Mouse (Mus musculus) midbrain, embryonic 14.5 days (tissue): ENCODE measurements around the gene Sept9. TPM values are rescaled to one million over a fixed set of nuclear protein-coding genes. Genes with fewer than 3 reads are reported as not detected.
A peak's percentile ranks its signal among the peaks of the same experiment; 100 is the strongest.

Experiments
- ATAC-seq: fragments of 200-750 bp; cut with Nextera tagmentation; 2 replicates; pipeline ENCODE4 v1.8.0; 2017; ENCODE audit warnings: moderate number of reproducible peaks, moderate library complexity; ENCODE audit not compliant: low FRiP score, low TSS enrichment
- DNase-seq: peaks from one replicate; pipeline ENCODE4 v3.0.0-alpha.2; 2015
- H3K27ac ChIP-seq: fragments of 300-500 bp; sonication (generic); replicated peaks from 2 replicates; pipeline ENCODE4 v1.5.1; 2014; ENCODE audit warnings: mild to moderate bottlenecking, low read depth, low read length, moderate library complexity
- H3K27me3 ChIP-seq: fragments of 300-500 bp; sonication (generic); 2 replicates; pipeline ENCODE4 v1.6.1; 2014; ENCODE audit warnings: low read length, control low read depth, mixed read lengths; ENCODE audit not compliant: control insufficient read depth, insufficient read depth
- H3K36me3 ChIP-seq: fragments of 300-500 bp; sonication (generic); 2 replicates; pipeline ENCODE4 v1.6.1; 2014; ENCODE audit warnings: low read length, control low read depth; ENCODE audit not compliant: control insufficient read depth, insufficient read depth
- H3K4me1 ChIP-seq: fragments of 300-500 bp; sonication (generic); 2 replicates; pipeline ENCODE4 v1.6.1; 2014; ENCODE audit warnings: mild to moderate bottlenecking, antibody characterized with exemption, low read length, control low read depth; ENCODE audit not compliant: control insufficient read depth, insufficient read depth
- H3K4me2 ChIP-seq: fragments of 300-500 bp; sonication (generic); 2 replicates; pipeline ENCODE4 v1.6.1; 2014; ENCODE audit warnings: mild to moderate bottlenecking, low read length, moderate library complexity
- H3K4me3 ChIP-seq: fragments of 300-500 bp; sonication (generic); replicated peaks from 2 replicates; pipeline ENCODE4 v1.5.1; 2014; ENCODE audit warnings: low read depth, low read length
- H3K9ac ChIP-seq: fragments of 300-500 bp; sonication (generic); replicated peaks from 2 replicates; pipeline ENCODE4 v1.6.1; 2014; ENCODE audit warnings: mild to moderate bottlenecking, low read length, moderate library complexity
- H3K9me3 ChIP-seq: fragments of 300-500 bp; sonication (generic); 2 replicates; pipeline ENCODE4 v1.6.1; 2016; ENCODE audit warnings: low read length, control low read depth, mixed read lengths; ENCODE audit not compliant: control insufficient read depth
- WGBS: fragments of 180-500 bp; shearing (Covaris S2); extraction: QIAGEN DNeasy Blood & Tissue Kit; methylation state at CpG from one replicate; pipeline ENCODE4 v1.1.7; 2014; 5-methylcytosine and 5-hydroxymethylcytosine counted together
- polyA plus RNA-seq: library from polyadenylated mRNA; unstranded; fragments of >200 nt; fragmentation: Nextera tagmentation; extraction: Ambion mirVana; gene quantifications from 2 replicates; pipeline ENCODE4 v1.2.1, GENCODE M21; 2014

Sept9 gene
- polyA plus RNA-seq, 1 experiment from 2014 or later, result 97.4 TPM

GRCm38 (mm10) chr11:117220777-117221176 is 21.3 kb downstream of the Sept9 start:
- Histone ChIP-seq H3K27ac (no peak overlapping the region), H3K4me2 (no peak overlapping the region), H3K4me1 (no peaks in the 10 kb centered on the region), H3K9ac (no peak overlapping the region), H3K27me3 (no peaks in the 10 kb centered on the region), H3K36me3 (no peaks in the 10 kb centered on the region), H3K4me3 (no peak overlapping the region), H3K9me3 (no peaks in the 10 kb centered on the region)
- 91% methylated on average over 8 of the region's 8 CpGs for WGBS
- no peak for ATAC-seq
- no peak for DNase-seq

- 74% methylated on average over 6 of the region's 6 CpGs for WGBS
- Histone ChIP-seq H3K4me1 (no peaks in the 10 kb centered on the region), H3K4me2 (no peak overlapping the region), H3K9me3 (no peaks in the 10 kb centered on the region), H3K9ac (no peak overlapping the region), H3K36me3 (no peaks in the 10 kb centered on the region), H3K4me3 (no peak overlapping the region), H3K27me3 (no peaks in the 10 kb centered on the region), H3K27ac (no peak overlapping the region)
- ATAC-seq (no peak), DNase-seq (no peak)
Measured at GRCm38 (mm10) chr11:117221182-117221581, 21.7 kb downstream of the Sept9 start.

- Histone ChIP-seq H3K4me1 (no peaks in the 10 kb centered on the region), H3K27ac (no peak overlapping the region), H3K9ac (no peak overlapping the region), H3K4me3 (no peak overlapping the region), H3K27me3 (no peaks in the 10 kb centered on the region), H3K9me3 (no peaks in the 10 kb centered on the region), H3K4me2 (no peak overlapping the region), H3K36me3 (no peaks in the 10 kb centered on the region)
- ATAC-seq (no peak), DNase-seq (no peak)
- WGBS, result 78% methylated on average over 8 of the region's 8 CpGs
Measured at GRCm38 (mm10) chr11:117222899-117223298, 23.4 kb downstream of the Sept9 start.

- Histone ChIP-seq H3K36me3 (no peaks in the 10 kb centered on the region), H3K4me2 (no peak overlapping the region), H3K4me1 (no peaks in the 10 kb centered on the region), H3K27me3 (no peaks in the 10 kb centered on the region), H3K4me3 (no peak overlapping the region), H3K9me3 (no peaks in the 10 kb centered on the region), H3K9ac (no peak overlapping the region), H3K27ac (no peak overlapping the region)
- ATAC-seq (no peak), DNase-seq (no peak)
- WGBS, result 62% methylated on average over 4 of the region's 4 CpGs
Measured at GRCm38 (mm10) chr11:117224804-117225203, 25.3 kb downstream of the Sept9 start.

GRCm38 (mm10) chr11:117225531-117226213 is 26.2 kb downstream of the Sept9 start:
- H3K27ac ChIP-seq, result no peak overlapping the region
- ATAC-seq (no peak), DNase-seq (no peak)
- no peaks in the 10 kb centered on the region for H3K36me3 ChIP-seq
- no peak overlapping the region for H3K4me3 ChIP-seq
- no peak overlapping the region for H3K9ac ChIP-seq
- no peak overlapping the region for H3K4me2 ChIP-seq
- no peaks in the 10 kb centered on the region for H3K9me3 ChIP-seq
- H3K4me1 ChIP-seq, result no peaks in the 10 kb centered on the region
- no peaks in the 10 kb centered on the region for H3K27me3 ChIP-seq
- WGBS, result 85% methylated on average over 15 of the region's 15 CpGs

GRCm38 (mm10) chr11:117226214-117226535 is 26.7 kb downstream of the Sept9 start:
- Histone ChIP-seq H3K27ac (no peak overlapping the region), H3K4me1 (no peaks in the 10 kb centered on the region), H3K36me3 (no peaks in the 10 kb centered on the region), H3K9me3 (no peaks in the 10 kb centered on the region), H3K9ac (no peak overlapping the region), H3K27me3 (no peaks in the 10 kb centered on the region), H3K4me3 (no peak overlapping the region), H3K4me2 (no peak overlapping the region)
- DNase-seq (no peak), ATAC-seq (no peak)
- WGBS, result 84% methylated on average over 5 of the region's 5 CpGs

GRCm38 (mm10) chr11:117228139-117228538 is 28.7 kb downstream of the Sept9 start:
- no peak for ATAC-seq
- 62% methylated on average over 10 of the region's 10 CpGs for WGBS
- H3K4me1 ChIP-seq, result no peaks in the 10 kb centered on the region
- H3K27me3 ChIP-seq, result no peaks in the 10 kb centered on the region
- no peak overlapping the region for H3K9ac ChIP-seq
- no peak overlapping the region for H3K4me3 ChIP-seq
- H3K9me3 ChIP-seq, result no peaks in the 10 kb centered on the region
- no peaks in the 10 kb centered on the region for H3K36me3 ChIP-seq
- H3K4me2 ChIP-seq, result no peak overlapping the region
- no peak for DNase-seq
- H3K27ac ChIP-seq, result no peak overlapping the region

GRCm38 (mm10) chr11:117231551-117231950 is 32.1 kb downstream of the Sept9 start:
- H3K9ac ChIP-seq, result no peak overlapping the region
- no peak overlapping the region for H3K4me2 ChIP-seq
- no peak for ATAC-seq
- no peak for DNase-seq
- H3K9me3 ChIP-seq, result no peaks in the 10 kb centered on the region
- no peaks in the 10 kb centered on the region for H3K27me3 ChIP-seq
- 64% methylated on average over 11 of the region's 11 CpGs for WGBS
- H3K4me1 ChIP-seq, result peaks cover 7% of the 10 kb centered on the region; the same call in 1 of the 2 replicates
- no peak overlapping the region for H3K27ac ChIP-seq
- H3K36me3 ChIP-seq, result no peaks in the 10 kb centered on the region
- no peak overlapping the region for H3K4me3 ChIP-seq

- Histone ChIP-seq H3K4me3 (no peak overlapping the region), H3K36me3 (no peaks in the 10 kb centered on the region), H3K4me1 (peaks cover 7% of the 10 kb centered on the region; the same call in 1 of the 2 replicates), H3K27me3 (no peaks in the 10 kb centered on the region), H3K27ac (no peak overlapping the region), H3K9ac (no peak overlapping the region; the same call in 1 of the 2 replicates), H3K9me3 (no peaks in the 10 kb centered on the region), H3K4me2 (peak overlapping the region; percentile 33)
- WGBS, result 25% methylated on average over 19 of the region's 19 CpGs
- no peak for ATAC-seq
- peak; percentile 36 for DNase-seq
Measured at GRCm38 (mm10) chr11:117232032-117232431, 32.6 kb downstream of the Sept9 start.
